Mouse (Mus musculus): ENCODE results near the gene Gm37240. TPM values are rescaled to one million over a fixed set of nuclear protein-coding genes. Genes with fewer than 3 reads are reported as not detected.

Gene Gm37240
- total and polyA plus RNA-seq, 3 experiments = not detected

DNA sequence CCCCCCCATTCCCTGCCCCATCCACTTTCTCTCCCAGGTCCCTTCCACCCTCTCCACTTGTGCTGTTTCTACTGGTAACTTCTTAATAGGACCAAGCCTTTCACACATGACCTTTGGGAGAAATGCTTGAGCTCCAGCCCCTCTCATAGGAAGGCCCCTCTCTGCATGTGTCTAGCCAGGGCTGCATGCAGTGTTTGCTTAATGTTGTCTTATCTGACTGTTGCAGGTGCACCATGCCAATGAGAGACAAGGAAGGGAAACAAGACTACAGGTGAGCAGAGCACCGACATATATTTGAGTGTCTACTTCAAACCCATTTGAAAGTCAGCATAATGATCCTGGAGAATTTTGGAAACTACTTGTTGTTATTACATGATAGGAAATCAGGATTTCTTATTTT lies 270.9 kb downstream of the Gm37240 start:
- no peak for ATAC-seq (ENCODE audit: extremely low read depth, insufficient number of reproducible peaks, low FRiP score, poor library complexity, severe bottlenecking)
- DNase-seq (ENCODE audit: low spot score) = no peak
- Histone ChIP-seq H3K36me3 (replicated peaks) (peaks cover 56% of the 10 kb centered on the region), H3K27me3 (ENCODE audit: insufficient read depth, low read length) (no peaks in the 10 kb centered on the region), H3K4me1 (ENCODE audit: insufficient read depth, low read depth, low read length) (no peaks in the 10 kb centered on the region; the same call in 1 of the 2 replicates), H3K9me3 (replicated peaks) (no peaks in the 10 kb centered on the region), H3K4me3 (ENCODE audit: low read depth, low read length) (no peak overlapping the region)
- TF ChIP-seq POLR2AphosphoS5 (IDR thresholded peaks at IDR 0.05; ENCODE audit: insufficient replicate concordance, low read depth, low read length) (no peak), TAL1 (conservative IDR thresholded peaks at IDR 0.05; ENCODE audit: low read depth, low read length) (no peak), GATA1 (IDR thresholded peaks at IDR 0.05; ENCODE audit: borderline replicate concordance, low read length) (no peak), CTCF (IDR thresholded peaks at IDR 0.05; ENCODE audit: low read depth, low read length) (no peak), GATA2 (IDR thresholded peaks at IDR 0.05; ENCODE audit: borderline replicate concordance, low read depth, low read length) (no peak)

DNA sequence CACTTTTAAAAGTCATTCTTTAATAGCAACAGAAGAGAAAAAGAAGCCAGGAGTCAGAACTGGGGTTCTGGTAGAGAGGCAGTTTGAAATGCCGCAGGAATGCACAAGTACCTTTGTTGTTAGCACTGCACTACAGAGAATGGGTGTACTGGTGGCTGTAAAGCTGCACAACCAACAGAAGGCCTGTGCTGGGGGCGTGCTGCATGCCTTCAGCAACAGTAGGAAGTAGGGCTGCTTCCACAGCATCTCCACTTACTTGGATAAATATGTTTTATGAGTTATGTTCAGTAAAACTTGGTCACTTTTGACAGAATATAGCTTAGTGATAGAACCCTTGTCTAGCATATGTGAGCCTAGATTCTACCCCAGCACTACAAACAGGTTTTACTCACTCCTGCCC lies 279.6 kb downstream of the Gm37240 start:
- peaks cover 60% of the 10 kb centered on the region for H3K36me3 ChIP-seq (replicated peaks)

DNA sequence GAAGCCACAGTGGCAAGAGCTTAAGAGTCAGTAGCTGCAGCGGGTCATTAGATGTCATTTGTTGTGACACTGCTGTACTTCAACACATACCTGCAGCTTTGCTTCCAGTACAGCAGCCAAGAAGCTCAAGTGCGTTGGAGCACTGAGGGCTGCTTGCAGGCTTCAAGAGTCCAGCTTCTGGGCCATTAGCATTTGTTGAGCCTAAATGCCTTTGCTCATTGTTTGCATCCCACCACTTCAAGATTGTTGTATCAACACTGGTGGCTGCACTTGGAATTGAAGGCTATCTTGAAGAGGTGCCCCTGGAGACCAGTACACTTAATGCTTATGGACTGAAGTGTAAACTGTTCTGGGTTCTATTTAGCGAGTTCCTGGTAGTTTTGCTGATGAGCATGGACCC lies 280.4 kb downstream of the Gm37240 start:
- TF ChIP-seq TAL1 (conservative IDR thresholded peaks at IDR 0.05; ENCODE audit: low read depth, low read length) (no peak), GATA1 (IDR thresholded peaks at IDR 0.05; ENCODE audit: borderline replicate concordance, low read length) (no peak), POLR2AphosphoS5 (IDR thresholded peaks at IDR 0.05; ENCODE audit: insufficient replicate concordance, low read depth, low read length) (no peak), CTCF (IDR thresholded peaks at IDR 0.05; ENCODE audit: low read depth, low read length) (no peak), GATA2 (IDR thresholded peaks at IDR 0.05; ENCODE audit: borderline replicate concordance, low read depth, low read length) (no peak)
- Histone ChIP-seq H3K4me3 (ENCODE audit: low read depth, low read length) (no peak overlapping the region), H3K27me3 (ENCODE audit: insufficient read depth, low read length) (no peaks in the 10 kb centered on the region), H3K9me3 (replicated peaks) (no peaks in the 10 kb centered on the region), H3K36me3 (replicated peaks) (peaks cover 58% of the 10 kb centered on the region), H3K4me1 (ENCODE audit: insufficient read depth, low read depth, low read length) (peaks cover 4% of the 10 kb centered on the region; the same call in 1 of the 2 replicates)
- ATAC-seq (ENCODE audit: extremely low read depth, insufficient number of reproducible peaks, low FRiP score, poor library complexity, severe bottlenecking) = no peak
- no peak for DNase-seq (ENCODE audit: low spot score)

More for the DNA sequence above, 279.6 kb downstream of the Gm37240 start:
- Histone ChIP-seq H3K4me3 (ENCODE audit: low read depth, low read length) (no peak overlapping the region), H3K4me1 (ENCODE audit: insufficient read depth, low read depth, low read length) (no peaks in the 10 kb centered on the region; the same call in 1 of the 2 replicates), H3K9me3 (replicated peaks) (no peaks in the 10 kb centered on the region), H3K27me3 (ENCODE audit: insufficient read depth, low read length) (no peaks in the 10 kb centered on the region)
- DNase-seq (ENCODE audit: low spot score) (no peak), ATAC-seq (ENCODE audit: extremely low read depth, insufficient number of reproducible peaks, low FRiP score, poor library complexity, severe bottlenecking) (no peak)
- no peak for TF ChIP-seq CTCF (IDR thresholded peaks at IDR 0.05; ENCODE audit: low read depth, low read length)
- TF ChIP-seq GATA2 (IDR thresholded peaks at IDR 0.05; ENCODE audit: borderline replicate concordance, low read depth, low read length) = no peak

DNA sequence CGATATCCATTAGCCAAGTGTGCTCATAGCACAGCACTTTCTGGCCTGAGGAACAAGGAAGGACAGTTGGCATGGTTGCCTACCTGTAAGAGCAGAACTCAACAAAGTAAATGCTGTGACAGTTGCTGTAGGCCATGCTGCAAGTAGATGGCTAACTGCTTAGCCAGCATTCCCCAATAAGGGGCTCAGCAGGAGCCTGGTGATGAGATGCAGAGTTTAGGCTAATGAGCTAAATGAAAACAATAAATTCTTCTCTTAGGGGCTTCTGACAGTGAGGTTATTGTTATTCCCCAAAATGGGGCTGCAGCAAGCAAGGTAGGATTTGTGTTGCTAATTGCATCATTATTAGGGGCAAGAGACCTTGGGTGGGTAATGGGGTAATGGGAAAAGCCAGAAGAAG lies 283.5 kb downstream of the Gm37240 start:
- Histone ChIP-seq H3K9me3 (replicated peaks) (no peaks in the 10 kb centered on the region), H3K4me3 (ENCODE audit: low read depth, low read length) (no peak overlapping the region), H3K4me1 (ENCODE audit: insufficient read depth, low read depth, low read length) (peaks cover 11% of the 10 kb centered on the region; the same call in 1 of the 2 replicates), H3K36me3 (replicated peaks) (peaks cover 60% of the 10 kb centered on the region), H3K27me3 (ENCODE audit: insufficient read depth, low read length) (no peaks in the 10 kb centered on the region)
- TF ChIP-seq GATA2 (IDR thresholded peaks at IDR 0.05; ENCODE audit: borderline replicate concordance, low read depth, low read length) (no peak), TAL1 (conservative IDR thresholded peaks at IDR 0.05; ENCODE audit: low read depth, low read length) (no peak), POLR2AphosphoS5 (IDR thresholded peaks at IDR 0.05; ENCODE audit: insufficient replicate concordance, low read depth, low read length) (no peak), CTCF (IDR thresholded peaks at IDR 0.05; ENCODE audit: low read depth, low read length) (no peak), GATA1 (IDR thresholded peaks at IDR 0.05; ENCODE audit: borderline replicate concordance, low read length) (no peak)
- no peak for ATAC-seq (ENCODE audit: extremely low read depth, insufficient number of reproducible peaks, low FRiP score, poor library complexity, severe bottlenecking)
- no peak for DNase-seq (ENCODE audit: low spot score)

DNA sequence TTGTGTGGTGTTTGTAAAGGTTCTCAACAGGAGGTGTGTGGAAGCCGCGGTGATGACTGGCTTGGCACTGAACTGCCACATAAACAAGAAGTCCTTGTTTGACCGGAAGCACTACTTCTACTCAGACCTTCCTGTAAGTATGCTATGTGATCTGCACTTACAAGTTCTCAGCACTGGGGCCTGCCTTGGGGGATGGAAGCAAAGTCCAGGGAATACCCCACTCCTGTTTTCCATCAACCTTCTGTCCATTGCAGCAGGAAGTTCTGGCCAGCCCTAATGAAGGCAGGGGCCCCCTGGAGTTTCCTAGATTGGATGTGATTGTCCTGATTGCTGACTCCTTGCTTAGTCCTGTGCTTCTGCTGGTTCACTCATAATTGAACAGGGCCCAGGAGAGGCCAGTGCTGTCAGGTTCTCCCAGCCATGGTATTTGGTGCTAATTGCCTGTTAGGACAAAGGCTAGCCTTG lies 285.4 kb downstream of the Gm37240 start:
- H3K27me3 ChIP-seq (ENCODE audit: insufficient read depth, low read length) = no peaks in the 10 kb centered on the region
- no peak for DNase-seq (ENCODE audit: low spot score)
- no peak overlapping the region for H3K4me3 ChIP-seq (ENCODE audit: low read depth, low read length)
- no peaks in the 10 kb centered on the region for H3K9me3 ChIP-seq (replicated peaks)
- H3K4me1 ChIP-seq (ENCODE audit: insufficient read depth, low read depth, low read length) = peaks cover 11% of the 10 kb centered on the region; the same call in 1 of the 2 replicates
- TF ChIP-seq GATA2 (IDR thresholded peaks at IDR 0.05; ENCODE audit: borderline replicate concordance, low read depth, low read length) = no peak
- TF ChIP-seq POLR2AphosphoS5 (IDR thresholded peaks at IDR 0.05; ENCODE audit: insufficient replicate concordance, low read depth, low read length) = no peak
- TF ChIP-seq CTCF (IDR thresholded peaks at IDR 0.05; ENCODE audit: low read depth, low read length) = no peak
- TF ChIP-seq GATA1 (IDR thresholded peaks at IDR 0.05; ENCODE audit: borderline replicate concordance, low read length) = no peak
- no peak for TF ChIP-seq TAL1 (conservative IDR thresholded peaks at IDR 0.05; ENCODE audit: low read depth, low read length)
- peaks cover 49% of the 10 kb centered on the region for H3K36me3 ChIP-seq (replicated peaks)
- ATAC-seq (ENCODE audit: extremely low read depth, insufficient number of reproducible peaks, low FRiP score, poor library complexity, severe bottlenecking) = no peak

DNA sequence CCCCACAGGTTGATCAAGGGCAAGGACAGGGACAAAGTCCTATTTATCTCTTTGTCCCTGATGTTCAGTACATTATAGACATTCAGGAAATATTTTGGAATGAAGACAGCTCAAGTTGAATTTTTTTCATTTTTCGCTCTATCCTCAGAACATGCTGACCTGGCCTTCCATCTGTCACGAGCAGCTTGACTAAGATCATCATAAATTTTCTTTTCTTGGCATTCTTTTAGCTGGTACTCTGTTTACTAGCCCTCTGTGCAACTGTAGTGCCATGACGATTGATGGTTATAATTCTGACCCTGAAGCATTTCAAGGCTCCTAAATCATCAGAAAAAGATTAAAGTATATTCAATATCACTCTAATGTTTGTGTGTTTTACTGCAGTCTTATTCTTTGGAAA lies 287.8 kb downstream of the Gm37240 start:
- Histone ChIP-seq H3K9me3 (replicated peaks) (no peaks in the 10 kb centered on the region), H3K4me1 (ENCODE audit: insufficient read depth, low read depth, low read length) (peaks cover 16% of the 10 kb centered on the region; the same call in 1 of the 2 replicates), H3K4me3 (ENCODE audit: low read depth, low read length) (no peak overlapping the region), H3K36me3 (replicated peaks) (peaks cover 40% of the 10 kb centered on the region), H3K27me3 (ENCODE audit: insufficient read depth, low read length) (no peaks in the 10 kb centered on the region)
- TF ChIP-seq CTCF (IDR thresholded peaks at IDR 0.05; ENCODE audit: low read depth, low read length) = no peak
- TF ChIP-seq GATA2 (IDR thresholded peaks at IDR 0.05; ENCODE audit: borderline replicate concordance, low read depth, low read length) = no peak
- no peak for TF ChIP-seq POLR2AphosphoS5 (IDR thresholded peaks at IDR 0.05; ENCODE audit: insufficient replicate concordance, low read depth, low read length)
- TF ChIP-seq GATA1 (IDR thresholded peaks at IDR 0.05; ENCODE audit: borderline replicate concordance, low read length) = no peak
- no peak for TF ChIP-seq TAL1 (conservative IDR thresholded peaks at IDR 0.05; ENCODE audit: low read depth, low read length)
- no peak for DNase-seq (ENCODE audit: low spot score)
- ATAC-seq (ENCODE audit: extremely low read depth, insufficient number of reproducible peaks, low FRiP score, poor library complexity, severe bottlenecking) = no peak
